Mouse (Mus musculus): ENCODE measurements around the gene Speg.

- no peak for TF ChIP-seq CHD2 (IDR thresholded peaks at IDR 0.05; ENCODE audit: low read depth, low read length)
- no peak for TF ChIP-seq MAFK (IDR thresholded peaks at IDR 0.05; ENCODE audit: insufficient read depth, low read depth, low read length)
- TF ChIP-seq ZC3H11A (IDR thresholded peaks at IDR 0.05; ENCODE audit: borderline replicate concordance, low read depth, low read length), result no peak
- peak; percentile 21; the same call in 1 of the 2 replicates for TF ChIP-seq ZNF384 (IDR thresholded peaks at IDR 0.05; ENCODE audit: low read depth, low read length)
- no peak for TF ChIP-seq HCFC1 (IDR thresholded peaks at IDR 0.05; ENCODE audit: borderline replicate concordance, insufficient read depth, low read length)
Observed at GRCm38 (mm10) chr1:75412196-75412595, 37.1 kb downstream of the Speg start.

Data from ES-E14 (cell line).